Mouse (Mus musculus) CD4-positive, CD25-positive, alpha-beta regulatory T cell, adult 2 months (primary cell): ENCODE measurements around the gene Vmn1r3.
A peak's percentile ranks its signal among the peaks of the same experiment; 100 is the strongest.
"Not testable (repeated sequence)": the region's sequence is repeated elsewhere in the genome, so short reads cannot be mapped to it uniquely, and the experiment has no call there.

Source experiments
- DNase-seq: peaks from one replicate; pipeline ENCODE4 v3.0.0-alpha.2; 2012; ENCODE audit warnings: low read depth, low spot score

The Vmn1r3 gene

DNA sequence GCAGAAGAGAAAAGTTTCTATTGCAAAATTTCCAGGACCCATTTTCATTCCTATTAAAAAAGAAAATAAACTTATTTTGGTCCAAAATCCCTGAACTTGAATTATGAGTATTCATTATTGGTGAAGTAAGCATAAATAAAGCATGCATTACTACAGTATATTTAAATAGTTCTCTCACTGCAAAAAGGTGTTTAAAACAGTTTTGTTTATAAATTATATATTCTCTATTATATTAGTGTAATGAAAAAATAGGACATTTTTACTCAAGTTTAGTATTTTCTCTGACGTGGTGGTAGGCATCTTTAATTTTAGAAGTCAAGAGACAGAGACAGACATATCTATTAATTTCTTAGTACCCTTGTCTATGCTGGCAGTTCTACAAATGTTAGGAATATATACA lies at the start of gene Vmn1r3:
Gene Vmn1r3 (minus strand): TSS at position 101 of the 400 bp plus-strand sequence.
- not testable (repeated sequence) for DNase-seq

DNA sequence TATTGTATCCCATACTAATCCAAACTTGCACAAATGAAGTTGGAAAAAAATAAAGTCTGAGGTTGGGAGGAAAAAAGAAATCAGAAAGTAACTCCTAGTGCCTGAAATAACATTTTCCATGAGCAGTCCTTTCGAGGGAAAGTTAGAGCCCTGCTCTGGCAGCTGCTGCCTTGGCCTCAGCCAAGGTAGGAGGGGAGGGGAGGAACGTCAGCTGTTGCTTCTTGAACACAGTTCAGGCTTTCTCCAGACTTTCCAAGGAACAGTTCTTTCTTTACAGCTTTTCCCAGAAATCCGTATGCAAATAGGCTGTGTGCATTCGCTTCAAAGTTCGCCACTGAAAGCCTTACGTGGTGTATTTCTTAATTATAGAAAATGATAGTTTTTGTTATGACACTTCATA lies 46.9 kb upstream of the Vmn1r3 start:
- no peak for DNase-seq

DNA sequence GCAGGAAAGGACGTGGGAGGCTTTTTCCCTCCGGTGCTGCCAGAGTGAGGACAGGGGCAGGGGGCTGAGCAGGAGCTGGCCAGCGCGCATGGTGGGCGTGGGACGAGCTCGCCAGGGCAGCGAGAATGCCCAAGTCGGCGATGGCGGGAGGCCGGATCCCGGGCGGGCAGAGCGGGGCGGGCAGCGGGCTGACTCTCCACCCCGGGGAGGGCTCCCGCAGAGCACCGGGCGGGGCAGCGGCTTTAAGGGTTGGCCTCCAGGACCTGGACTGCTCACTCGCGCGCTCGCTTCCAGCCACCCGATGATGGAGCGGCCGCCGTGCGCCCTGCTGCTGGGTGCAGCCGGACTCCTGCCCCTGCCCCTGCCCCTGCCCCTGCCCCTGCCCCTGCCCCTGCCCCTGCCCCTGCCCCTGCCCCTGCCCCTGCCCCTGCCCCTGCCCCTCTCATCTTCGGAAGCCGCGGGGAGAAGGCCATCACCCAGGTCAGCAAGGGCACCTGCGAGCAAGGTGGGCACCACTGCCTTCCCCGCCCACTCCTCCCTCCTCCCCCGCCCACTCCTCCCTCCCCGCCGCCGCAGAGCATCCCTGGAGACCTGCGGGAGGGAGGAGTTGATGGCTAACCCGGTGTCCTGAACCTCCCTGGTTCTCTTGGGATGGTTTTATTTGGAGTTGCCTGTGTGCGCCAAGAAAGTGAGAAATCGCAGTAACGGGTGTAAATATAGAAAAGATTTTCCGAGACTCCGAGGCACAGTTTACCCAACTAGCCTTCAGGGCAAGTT lies 45.9 kb upstream of the Vmn1r3 start:
- peak; percentile 23 for DNase-seq

DNA sequence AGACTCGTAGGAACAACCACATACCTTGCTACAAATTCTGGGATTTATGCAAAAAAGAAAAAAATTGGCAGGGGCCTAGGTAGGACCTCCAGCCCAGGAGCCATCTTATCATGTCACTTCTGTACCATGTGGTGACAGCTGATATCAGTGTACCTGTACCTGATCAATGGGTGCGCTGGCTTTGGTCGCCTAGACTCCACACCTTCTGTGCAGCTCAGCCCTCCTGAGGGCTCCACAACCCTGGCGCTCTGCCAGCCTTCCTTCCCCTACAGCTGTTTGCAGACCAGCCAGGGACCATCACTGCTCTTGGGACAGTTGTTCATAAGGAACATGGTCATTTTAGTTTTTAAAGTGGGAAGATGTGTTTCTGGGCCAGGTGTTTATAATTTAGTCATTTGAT lies 44.4 kb upstream of the Vmn1r3 start:
- DNase-seq, result peak; percentile 25

DNA sequence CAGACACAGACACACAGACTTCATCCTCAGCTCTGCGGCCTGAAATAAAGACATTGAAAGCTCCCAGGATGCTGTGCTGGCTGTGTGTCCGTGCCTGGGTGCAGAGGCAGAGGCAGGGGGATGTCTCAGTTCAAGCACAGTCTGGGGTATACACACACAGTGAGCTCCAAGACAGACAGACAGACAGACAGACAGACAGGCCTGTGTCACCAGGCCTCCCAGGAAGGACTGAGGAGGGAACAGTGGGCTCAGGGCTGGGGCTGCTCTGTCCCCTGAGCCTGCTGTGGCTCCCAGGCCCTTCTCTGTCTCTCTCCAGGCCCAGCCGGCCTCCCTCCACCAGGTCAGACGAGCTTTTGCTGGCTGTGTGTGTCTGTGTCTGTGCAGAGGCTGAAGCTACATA lies 43.3 kb upstream of the Vmn1r3 start:
- DNase-seq, result no peak

DNA sequence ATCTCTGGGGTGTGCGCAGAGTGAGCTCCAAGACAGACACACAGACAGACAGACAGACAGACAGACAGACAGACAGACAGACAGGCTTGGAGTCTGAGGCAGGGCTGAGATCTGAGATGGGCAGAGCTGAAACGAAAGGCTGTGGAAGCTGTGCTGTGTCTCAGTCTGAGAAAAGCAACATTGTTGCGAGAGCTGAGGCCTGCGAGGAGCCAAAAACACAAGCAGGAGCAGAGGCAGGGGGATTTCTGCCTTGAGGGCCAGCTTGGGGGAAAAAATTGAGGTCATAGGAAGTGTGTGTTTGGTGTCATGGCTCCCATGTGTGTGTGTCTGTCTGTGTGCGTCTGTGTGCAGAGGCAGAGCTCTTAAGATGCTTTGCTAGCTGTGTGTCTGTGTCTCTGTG lies 42.6 kb upstream of the Vmn1r3 start:
- no peak for DNase-seq

DNA sequence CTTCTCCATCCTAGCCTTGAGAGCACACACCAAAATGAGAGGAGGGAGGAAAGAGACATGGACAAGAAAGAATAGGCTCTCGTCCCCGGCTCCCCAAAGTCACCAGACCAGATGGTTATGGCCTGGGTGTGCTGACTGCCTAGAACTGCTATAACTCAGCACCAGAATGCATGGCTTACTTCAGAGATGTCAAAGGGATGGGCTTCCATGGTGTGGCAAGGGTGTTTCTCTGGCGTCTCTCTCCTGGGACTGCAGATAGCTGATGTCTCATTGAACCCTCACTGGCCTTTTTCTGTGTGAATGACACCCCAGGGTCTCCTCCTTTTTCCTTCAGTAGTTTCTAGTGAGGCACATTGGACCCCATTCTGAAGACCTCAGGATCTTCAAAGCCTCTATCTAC lies 41.3 kb upstream of the Vmn1r3 start:
- no peak for DNase-seq

DNA sequence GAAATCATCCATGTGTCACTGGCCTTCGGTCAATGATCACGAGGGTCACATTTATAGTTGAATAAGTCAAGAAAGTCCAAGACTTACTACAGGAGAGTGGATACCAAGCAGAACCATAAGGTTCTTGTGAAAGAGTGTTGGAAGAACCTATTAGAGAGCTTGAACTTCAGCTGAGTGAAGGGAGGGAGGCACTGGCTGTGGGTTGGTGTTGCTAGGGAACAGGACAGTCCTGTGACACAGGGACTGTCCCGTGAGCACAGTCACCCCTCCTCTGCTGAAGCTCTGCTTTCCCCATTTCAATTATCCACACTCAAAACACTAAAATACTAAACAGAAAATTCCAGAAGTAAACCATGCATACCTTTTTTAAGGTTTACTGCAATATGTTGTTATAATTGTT lies 40.3 kb upstream of the Vmn1r3 start:
- peak; percentile 45 for DNase-seq

DNA sequence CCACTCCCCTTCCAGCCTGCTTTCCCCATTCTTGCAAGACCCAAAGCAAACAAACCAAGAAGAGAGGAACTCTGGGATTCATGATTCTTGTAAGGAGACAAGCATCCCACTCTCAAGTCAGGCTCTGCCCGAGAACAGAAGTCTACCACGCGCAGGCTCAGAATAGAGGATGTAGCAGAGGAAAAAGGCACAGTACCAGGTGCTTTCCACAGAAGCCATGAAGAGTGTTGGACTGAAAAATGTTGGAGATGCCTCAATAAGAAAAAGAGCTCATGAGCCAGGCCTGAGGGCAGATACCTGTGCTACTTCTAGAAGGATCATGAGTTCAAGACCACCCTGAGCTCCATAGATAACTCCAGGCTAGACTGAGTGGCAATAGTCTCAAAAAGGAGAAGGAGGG lies 39.7 kb upstream of the Vmn1r3 start:
- not testable (repeated sequence) for DNase-seq

DNA sequence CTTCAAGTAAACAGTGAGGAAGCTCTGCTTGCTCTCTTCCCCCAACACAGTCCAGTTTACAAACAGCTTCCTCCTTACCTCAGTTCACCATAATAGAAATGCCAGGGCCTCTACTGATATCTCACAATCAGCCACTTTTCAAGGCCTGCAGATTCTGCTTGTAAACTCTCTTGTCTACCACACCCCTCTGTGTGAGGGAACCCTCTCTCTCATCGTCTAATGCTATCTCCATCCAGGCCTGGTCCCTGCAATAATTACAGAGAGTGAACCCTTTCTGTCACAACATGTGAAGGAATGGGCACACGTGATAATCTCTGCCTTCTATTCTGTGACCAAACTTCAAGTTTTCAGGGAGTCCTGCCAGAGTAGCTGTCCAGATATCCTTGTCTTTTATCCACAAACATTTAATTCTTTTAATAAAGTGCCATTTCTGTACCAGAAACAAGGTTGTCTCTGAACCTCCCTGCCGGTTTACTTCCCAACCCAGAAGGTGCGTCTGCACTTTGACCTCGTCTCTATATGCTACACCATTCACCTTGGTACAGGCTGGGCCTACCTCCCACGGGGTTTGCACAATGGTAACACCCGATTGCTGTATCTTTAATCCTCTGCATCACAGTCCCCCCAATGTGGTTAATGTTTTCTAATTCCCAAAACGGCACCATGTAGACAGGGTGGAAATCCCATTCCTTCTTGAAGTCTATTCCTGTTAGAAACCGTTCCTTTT lies 38.5 kb upstream of the Vmn1r3 start:
- not testable (repeated sequence) for DNase-seq

DNA sequence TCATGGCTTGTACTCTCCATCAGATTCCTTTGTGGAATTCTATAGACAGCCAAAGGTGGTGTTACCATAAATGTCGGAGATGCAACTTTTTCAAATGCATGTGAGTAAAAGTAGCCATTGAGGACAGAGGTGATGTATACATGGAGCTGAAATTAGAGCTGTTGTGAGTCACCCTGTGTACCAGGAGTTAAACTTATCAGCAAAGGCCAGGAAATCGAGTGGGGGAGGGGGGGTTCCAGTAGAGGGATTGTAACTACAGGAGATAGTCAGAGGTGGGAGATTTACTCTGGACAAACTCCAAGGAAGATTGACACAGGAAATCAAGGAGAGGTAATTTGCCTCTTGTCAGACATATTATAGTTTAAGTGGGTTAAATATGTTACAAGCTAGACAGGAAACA lies 31.2 kb upstream of the Vmn1r3 start:
- not testable (repeated sequence) for DNase-seq

DNA sequence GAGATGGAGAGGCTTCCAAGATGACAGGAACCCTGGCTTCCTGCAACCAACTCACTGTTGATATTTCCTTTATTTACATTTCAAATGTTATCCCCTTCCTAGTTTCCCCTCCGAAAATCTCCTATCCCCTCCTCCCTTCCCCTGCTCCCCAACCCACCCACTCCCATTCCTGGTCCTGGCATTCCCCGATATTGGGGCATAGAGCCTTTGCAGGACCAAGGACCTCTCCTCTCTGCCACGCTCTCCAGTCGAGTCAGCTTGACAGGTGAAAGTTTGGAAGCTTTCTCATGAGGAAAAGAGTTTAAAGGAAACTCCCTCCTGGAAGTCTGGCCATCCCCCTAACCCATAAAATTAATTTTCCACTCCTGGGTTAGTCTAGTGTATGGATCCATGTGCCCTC lies 28.2 kb upstream of the Vmn1r3 start:
- DNase-seq, result not testable (repeated sequence)

DNA sequence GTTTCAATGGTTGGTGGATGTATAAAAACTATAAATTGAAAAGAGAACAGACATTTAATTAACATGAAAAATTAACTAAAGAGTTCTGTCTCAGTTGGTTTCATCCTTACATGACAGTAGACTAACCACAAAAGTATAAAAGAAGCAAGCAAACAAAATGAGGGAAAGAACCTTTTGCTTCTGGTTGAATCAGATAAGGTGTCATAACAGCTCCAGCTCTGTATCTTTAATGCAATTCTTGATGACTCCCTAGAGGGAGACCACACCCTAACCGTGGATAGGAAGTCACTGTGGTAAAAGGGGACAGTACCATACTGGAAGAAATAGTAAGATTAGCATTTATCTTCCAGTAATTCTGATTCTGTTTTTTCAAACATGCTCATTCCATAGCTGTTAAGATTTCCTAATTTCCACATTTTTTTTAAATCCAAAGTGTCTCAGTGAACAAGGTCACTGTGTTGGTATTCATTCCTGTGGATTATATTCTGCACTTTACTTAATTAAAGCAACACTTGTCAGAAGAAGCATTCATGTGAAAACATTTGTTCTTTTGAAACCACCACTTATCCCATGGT lies 24.6 kb upstream of the Vmn1r3 start:
- not testable (repeated sequence) for DNase-seq

DNA sequence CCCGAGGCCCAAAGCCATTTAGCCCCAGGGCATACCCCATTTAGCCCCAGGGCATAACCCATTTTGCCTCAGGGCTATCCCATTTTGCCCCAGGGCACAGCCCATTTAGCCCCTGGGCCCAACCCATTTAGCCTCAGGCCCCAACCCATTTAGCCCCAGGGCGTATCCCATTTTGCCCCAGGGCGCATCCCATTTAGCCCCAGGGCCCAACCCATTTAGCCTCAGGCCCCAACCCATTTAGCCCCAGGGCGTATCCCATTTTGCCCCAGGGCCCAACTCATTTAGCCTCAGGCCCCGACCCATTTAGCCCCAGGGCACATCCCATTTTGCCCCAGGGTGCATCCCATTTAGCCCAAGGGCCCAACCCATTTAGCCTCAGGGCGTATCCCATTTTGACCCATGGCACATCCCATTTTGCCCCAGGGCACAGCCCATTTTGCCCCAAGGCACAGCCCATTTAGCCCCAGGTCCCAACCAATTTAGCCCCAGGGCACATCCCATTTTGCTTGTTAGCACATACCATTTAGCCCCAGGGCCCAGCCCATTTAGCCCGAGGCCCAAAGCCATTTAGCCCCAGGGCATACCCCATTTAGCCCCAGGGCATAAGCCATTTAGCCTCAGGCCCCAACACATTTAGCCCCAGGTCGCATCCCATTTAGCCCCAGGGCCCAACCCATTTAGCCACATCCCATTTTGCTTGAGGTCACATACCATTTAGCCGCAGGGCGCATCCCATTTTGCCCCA lies 8.2 kb downstream of the Vmn1r3 start:
- not testable (repeated sequence) for DNase-seq

DNA sequence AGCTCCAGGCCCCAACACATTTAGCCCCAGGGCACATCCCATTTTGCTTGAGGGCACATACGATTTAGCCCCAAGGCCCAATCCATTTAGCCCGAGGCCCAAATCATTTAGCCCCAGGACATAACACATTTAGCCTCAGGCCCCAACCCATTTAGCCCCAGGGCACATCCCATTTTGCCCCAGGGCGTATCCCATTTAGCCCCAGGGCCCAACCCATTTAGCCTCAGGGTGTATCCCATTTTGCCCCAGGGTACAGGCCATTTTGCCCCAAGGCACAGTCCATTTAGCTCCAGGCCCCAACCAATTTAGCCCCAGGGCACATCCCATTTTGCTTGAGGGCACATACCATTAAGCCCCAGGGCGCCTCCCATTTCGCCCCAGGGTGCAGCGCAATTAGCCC lies 9.0 kb downstream of the Vmn1r3 start:
- not testable (repeated sequence) for DNase-seq

DNA sequence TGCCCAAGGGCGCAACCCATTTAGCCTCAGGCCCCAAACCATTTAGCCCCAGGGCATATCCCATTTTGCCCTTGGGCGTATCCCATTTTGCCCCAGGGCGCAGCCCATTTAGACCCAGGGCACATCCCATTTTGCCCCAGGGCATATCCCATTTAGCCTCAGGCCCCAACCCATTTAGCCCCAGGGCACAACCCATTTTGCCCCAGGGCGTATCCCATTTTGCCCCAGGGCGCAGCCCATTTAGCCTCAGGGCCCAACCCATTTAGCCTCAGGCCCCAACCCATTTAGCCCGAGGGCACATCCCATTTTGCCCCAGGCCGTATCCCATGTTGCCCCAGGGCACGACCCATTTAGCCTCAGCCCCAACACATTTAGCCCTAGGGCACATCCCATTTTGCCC lies 9.4 kb downstream of the Vmn1r3 start:
- DNase-seq, result not testable (repeated sequence)

DNA sequence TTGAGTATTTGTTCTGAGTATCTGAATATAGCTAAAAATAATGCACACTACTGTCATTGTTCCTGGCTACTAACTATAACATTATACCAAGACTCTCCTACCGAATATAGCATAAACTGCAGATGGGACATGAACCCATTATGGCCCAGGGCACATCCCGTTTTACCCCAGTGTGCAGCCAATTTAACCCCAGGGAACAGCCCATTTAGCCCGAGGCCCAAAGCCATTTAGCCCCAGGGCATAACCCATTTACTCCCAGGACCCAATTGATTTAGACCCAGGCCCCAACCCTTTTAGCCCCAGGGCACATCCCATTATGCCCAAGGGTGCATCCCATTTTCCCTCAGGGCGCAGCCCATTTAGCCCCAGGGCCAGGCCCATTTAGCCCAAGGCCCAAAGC lies 10.6 kb downstream of the Vmn1r3 start:
- DNase-seq, result not testable (repeated sequence)

DNA sequence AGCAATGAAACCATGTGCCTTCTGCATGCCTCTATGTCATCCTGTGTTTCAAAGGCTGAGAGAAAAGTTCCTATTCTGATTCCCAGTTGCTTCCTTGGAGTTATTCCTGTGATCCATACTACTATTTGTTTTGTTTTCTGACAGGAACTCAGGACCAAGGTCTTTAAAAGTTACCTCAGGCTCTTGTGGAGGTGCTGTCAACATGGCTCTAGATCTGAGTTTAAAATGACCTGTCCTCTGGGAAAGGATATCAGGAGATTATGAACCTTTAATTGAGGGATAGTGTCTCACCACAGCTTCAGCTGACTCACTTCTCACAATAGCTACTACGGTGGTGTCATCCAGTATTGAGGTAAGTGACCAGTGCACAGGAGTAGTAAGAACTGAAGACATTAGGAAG lies 18.1 kb downstream of the Vmn1r3 start, which contains the start of gene Vmn1r2:
Gene Vmn1r2 (plus strand): TSS at position 301 of the 400 bp plus-strand sequence.
- DNase-seq, result not testable (repeated sequence)

DNA sequence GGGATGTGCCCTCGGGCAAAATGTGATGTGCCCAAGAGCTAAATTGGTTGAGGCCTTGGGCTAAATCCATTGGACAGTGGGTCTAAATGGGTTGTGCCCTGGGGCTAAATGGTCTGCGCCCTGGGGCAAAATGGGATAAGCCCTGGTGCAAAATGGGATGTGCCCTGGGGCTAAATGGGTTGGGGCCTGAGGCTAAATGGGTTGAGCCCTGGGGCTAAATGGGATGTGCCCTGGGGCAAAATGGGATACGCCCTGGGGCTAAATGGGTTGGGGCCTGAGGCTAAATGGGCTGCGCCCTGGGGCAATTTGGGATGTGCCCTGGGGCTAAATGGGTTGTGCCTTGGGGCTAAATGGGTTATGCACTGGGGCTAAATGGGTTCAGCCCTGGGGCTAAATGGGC lies 20.1 kb downstream of the Vmn1r3 start:
- no peak for DNase-seq

DNA sequence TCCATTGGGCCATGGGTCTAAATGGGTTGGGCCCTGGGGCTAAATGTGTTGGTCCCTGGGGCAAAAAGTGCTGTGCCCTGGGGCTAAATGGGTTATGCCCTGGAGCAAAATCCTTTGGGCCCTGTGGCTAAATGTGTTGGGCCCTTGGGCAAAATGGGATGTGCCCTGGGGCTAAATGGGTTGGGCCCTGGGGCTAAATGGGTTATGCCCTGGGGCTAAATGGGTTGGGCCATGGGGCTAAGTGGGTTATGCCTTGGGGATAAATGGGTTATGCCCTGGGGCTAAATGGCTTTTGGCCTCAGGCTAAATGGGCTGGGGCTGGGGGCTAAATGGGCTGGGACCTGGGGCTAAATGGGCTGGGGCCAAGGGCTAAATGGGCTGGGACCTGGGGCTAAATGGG lies 20.7 kb downstream of the Vmn1r3 start:
- not testable (repeated sequence) for DNase-seq

DNA sequence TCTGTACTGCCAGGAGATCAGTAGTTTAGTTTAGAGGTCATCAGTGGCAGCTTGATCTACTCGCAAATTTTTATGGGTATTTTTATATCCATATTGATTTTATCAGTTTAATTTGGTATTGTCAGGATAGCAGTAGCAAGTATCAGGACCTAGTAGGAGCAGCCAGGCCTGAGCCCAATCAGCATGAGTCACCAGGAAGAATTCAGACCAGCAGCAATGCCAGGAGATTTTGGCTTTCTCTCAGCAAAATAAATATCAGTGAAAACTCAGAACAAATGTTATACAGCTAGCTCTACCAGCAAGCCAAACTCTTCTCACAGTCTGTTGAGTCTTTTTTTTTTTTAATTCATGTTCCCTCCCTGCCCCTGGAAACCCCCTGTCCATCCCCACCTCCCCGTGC lies 31.8 kb downstream of the Vmn1r3 start:
- DNase-seq, result not testable (repeated sequence)

DNA sequence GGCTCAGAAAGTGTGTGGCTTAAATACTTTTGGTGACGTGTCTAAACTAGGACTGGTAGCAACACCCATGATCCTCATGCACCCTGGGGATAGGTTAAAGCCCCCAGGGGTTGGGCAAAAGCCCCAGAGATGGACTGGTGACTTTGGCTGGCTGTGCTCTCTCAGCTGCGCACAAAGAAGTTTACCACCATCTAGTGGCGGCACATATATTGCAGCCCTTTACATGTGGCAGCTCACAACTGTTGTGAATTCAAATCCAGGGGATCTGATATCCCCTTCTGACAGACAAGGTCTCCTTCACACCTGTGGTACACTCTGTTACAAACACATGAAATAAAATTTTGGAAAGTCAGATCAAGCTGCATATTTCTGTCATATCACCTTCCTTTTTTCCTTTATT lies 37.2 kb downstream of the Vmn1r3 start:
- DNase-seq, result not testable (repeated sequence)
